Mouse (Mus musculus) layer of hippocampus, adult 9-10 months (tissue): Measurements from ENCODE around the gene Ap3d1.
A peak's percentile ranks its signal among the peaks of the same experiment; 100 is the strongest.

Experiments
- DNase-seq: peaks from one replicate; pipeline ENCODE4 v3.0.0; 2022; ENCODE audit warnings: low spot score

Ap3d1 gene

GRCm38 (mm10) chr10:80742180-80742978 lies at the start of gene Ap3d1:
Gene Ap3d1 (minus strand): TSS chr10:80742264.
- peak; percentile 98 for DNase-seq

- DNase-seq, result no peak
Observed at GRCm38 (mm10) chr10:80791476-80792174, 49.6 kb upstream of the Ap3d1 start.

DNA sequence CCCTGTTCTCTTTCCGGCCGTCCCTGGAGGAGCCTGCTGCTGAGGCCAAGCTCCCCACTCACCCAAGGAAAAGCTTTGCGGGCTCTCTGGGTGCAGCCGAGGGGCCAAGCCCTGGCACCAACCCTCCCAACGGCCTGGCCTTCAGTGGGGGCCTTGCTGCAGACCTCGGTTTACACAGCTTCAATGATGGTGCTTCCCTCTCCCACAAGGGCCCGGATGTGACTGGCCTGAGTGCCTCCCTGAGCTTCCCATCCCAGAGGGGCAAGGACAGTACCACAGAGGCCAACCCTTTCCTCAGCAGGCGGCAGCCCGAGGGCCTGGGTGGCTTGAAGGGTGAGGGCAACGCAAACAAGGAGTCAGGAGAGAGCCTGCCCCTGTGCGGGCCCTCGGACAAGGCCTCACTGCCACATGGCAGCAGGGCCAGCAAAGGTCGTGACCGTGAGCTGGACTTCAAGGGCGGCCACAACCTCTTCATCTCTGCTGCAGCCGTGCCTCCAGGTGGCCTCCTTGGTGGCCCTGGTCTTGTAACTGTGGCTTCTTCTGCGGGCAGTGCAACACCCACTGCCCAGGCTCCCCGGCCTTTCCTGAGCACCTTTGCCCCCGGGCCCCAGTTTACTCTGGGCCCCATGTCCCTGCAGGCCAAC lies 48.8 kb upstream of the Ap3d1 start:
- DNase-seq, result no peak

DNA sequence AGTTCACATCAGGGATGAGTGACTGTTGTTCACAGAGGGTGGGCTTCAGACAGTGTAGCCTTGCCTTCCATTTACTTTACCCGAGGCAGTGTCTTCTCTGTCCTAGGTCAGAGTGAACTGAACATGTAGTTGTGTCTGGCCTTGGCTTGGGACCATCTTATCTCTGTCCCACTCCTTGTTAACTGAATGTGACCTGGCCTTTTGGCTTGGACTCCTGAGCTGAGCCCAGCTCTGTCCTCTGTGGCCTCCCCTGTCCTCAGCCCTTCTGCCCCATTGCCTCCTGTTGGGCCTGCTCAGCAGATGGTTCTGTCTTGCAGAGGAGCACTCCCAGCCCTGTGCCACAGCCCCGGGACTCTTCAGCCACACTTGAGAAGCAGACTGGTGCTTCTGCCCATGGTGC lies 45.5 kb upstream of the Ap3d1 start:
- no peak for DNase-seq

- DNase-seq, result no peak
Observed at GRCm38 (mm10) chr10:80785963-80786362, 43.9 kb upstream of the Ap3d1 start.

DNA sequence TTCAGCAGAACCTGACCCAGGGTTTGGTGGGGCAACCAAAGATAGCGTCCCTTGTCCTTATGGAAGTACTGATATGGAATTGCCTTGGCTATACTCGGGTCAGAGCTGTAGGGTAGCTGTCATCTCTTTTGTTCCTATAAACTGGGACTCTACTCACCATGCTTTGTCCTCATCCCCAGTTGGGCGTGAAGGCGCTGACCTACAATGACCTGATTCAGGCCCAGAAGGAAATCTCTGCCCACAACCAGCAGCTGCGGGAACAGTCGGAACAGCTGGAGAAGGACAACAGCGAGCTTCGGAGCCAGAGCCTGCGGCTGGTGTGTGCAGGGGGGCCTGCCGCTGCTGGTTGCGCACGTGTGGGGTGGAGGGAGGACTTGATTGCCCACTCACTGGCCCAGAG lies 42.8 kb upstream of the Ap3d1 start:
- no peak for DNase-seq

DNA sequence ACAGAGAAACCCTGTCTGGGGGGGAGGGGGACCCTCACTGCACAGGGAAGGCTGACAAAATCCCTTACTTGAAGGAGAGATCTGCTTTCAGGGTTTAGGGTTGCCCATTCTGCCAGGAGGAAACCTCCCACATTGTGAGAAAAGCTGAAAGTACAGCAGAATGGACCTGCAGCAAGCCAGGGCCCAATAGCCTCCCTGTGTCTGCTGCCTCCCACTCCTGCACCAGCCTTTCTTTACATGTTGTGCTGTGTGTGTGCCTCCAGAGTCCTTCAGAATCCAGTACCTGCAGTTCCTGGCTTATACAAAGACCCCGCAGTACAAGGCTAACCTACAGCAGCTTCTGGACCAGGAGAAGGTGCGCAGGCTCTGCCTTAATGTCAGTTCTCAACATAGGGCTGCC lies 42.2 kb upstream of the Ap3d1 start:
- DNase-seq, result no peak

DNA sequence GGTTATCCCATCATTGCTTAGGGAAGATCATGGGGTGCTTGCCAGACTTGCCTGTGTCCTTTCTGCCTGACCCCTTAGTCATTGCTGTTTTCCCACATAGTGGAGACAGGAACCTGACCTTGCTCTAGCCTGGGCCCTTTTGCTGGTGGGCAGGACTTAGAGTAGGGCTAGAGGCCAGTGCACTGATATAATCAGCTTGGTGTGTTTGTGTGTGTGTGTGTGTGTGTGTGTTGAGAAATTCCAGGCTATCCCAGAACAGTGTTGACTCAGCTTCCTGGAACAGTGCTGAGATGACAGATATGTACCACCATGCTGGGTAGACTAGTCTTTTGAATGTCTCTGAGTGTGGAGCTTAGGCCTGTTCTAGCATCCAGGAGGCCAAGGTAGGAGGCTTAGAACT lies 37.5 kb upstream of the Ap3d1 start:
- DNase-seq, result no peak

DNA sequence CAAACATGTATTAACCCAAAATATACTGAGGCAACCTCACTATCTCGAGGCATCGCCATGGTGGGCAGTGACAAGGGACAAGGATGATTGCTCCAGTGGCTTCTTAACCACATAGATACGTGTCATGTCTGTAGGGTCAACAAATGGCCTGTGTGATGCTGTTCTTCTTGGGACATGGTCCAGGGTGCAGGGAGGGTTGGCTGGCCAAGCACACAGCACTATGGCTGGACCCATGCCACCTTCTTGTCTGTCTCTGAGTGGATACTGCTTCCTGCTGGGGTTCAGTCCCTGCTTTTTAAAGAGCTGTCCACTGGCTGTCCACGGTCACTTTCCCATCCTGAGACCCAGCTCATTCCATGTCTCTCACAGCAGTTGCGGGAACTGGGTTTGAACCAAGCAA lies 35.1 kb upstream of the Ap3d1 start:
- DNase-seq, result no peak

DNA sequence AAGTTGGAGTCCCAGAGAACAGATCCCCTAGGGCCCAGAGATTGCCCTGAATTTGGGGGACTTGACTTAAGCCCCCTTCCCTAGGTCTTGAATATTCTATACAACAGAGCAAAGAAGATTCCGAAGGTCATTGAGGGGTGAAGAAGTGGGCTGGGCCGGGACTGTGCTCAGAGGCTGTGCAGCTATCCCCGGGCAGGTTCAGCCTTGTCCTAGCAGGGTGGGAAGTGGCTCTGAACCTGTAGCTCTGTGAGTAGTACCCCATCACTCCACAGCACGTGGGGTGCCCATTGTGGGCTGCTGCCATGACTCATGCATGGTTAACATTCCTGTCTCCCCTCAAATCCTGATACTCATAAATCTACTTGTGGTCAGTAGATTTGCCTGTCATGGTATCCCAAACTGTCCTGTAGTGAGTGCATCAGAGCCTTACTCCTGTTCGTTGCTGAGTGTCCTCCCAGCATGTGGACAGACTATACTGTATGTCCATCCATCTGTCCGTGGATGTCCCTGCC lies 34.4 kb upstream of the Ap3d1 start:
- DNase-seq, result no peak

DNA sequence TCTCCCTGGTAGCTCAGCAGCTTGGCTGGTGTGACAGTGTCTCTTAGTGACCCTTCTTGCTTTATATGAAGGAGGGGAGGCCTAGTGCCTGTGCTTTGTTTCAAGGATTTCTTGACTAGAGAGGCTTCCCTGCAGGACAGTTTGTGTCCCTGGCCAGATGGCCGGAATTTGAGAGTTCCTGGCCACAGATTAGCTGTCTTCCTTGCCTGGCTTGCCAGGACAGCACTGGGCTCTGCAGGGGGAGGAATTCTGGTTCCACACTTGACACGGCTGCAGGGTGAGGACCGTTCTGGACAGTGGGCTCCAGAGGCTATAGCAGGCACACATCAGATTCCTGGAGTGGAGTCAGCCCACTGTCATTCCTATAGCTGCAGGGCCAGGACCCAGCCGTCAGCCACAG lies 33.7 kb upstream of the Ap3d1 start:
- DNase-seq, result no peak

- no peak for DNase-seq
Observed at GRCm38 (mm10) chr10:80774981-80775380, 32.9 kb upstream of the Ap3d1 start.

DNA sequence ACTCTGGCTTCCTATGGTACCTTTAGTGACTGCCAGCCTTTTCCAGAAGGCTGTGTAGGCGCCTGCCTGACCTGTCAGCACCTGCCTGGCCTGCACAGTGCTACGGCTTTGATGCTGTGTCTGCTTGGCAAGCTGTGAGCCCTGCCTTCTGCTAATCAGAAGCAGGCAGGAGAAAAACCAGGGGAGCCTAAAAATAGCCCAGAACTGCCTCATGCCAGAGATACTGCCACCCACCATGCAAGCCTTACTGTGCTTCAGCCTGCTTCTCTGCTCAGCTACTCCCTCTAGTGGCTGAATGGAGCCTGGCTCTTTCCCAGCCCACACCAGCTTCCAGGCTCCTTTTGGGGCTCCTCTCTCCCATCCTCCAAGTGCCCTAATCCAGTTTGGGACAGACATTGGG lies 32.5 kb upstream of the Ap3d1 start:
- peak; percentile 93 for DNase-seq

GRCm38 (mm10) chr10:80773816-80774215 lies 31.8 kb upstream of the Ap3d1 start:
- no peak for DNase-seq

DNA sequence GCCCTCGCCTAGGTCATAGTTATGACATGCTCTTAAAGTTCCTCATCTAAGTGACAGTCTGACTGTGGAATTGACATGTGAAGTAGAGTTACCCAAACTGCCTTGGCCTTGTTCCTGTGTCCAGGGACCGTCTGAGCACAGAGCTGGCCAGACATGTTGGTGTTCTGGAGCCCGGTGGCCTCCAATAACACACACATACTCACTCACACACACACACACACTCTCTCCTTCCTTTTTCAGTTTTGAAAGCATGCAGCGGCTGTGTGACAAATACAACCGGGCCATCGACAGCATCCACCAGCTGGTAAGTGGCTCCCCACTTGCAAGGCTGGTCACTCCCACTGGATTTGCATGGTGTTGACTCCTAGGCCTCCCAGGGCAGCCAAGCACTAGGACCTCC lies 26.3 kb upstream of the Ap3d1 start:
- no peak for DNase-seq

DNA sequence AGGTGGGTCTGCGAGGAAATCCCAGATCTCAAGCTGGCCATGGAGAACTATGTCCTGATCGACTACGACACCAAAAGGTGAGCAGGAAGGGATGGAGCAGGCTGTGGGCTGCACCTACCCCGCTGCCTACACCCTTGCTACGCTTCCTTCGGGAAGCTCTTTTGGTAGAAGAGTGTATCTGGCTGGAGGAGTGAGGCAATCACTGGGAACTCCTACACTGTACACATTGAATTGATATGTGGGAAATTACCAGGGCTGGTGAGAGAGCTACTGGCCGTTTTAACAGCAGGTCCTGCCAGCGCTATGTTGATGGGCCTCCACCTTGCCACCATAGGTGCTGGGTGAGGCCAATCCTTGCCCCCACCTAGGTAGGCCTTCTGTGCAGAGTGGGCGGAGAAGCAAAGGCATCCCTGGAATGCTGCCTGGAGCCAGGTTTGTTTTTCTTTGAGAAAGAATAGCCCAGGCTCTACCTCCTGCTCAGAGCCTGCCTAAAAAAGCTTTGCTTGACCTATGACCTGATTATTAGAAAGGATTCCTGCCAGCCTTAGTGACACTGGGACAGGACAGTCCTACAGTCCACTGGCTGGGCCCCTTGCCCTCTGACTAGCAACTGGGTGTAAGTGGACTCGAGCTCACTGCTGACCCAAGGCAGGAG lies 24.2 kb upstream of the Ap3d1 start:
- DNase-seq, result no peak

DNA sequence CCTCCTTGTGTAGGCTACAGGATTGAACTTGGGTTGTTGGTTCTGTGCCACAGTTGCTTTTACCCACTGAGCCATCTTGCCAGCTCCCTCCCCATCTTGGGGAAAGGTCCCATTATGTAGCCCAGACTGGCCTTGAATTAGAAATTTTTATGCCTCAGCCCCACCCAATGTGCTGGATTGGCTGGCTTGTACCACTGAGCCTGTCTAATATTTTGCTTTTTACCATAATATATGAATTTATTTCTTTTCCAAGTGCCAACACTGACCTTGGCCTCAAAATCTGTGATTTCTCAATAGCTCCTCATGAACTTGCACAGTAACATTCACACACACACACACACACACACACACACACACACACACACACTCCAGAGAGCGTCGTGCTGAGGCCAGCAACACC lies 23.7 kb upstream of the Ap3d1 start:
- DNase-seq, result no peak

GRCm38 (mm10) chr10:80763502-80763901 lies 21.4 kb upstream of the Ap3d1 start:
- no peak for DNase-seq

GRCm38 (mm10) chr10:80761821-80762220 lies 19.8 kb upstream of the Ap3d1 start:
- DNase-seq, result no peak

DNA sequence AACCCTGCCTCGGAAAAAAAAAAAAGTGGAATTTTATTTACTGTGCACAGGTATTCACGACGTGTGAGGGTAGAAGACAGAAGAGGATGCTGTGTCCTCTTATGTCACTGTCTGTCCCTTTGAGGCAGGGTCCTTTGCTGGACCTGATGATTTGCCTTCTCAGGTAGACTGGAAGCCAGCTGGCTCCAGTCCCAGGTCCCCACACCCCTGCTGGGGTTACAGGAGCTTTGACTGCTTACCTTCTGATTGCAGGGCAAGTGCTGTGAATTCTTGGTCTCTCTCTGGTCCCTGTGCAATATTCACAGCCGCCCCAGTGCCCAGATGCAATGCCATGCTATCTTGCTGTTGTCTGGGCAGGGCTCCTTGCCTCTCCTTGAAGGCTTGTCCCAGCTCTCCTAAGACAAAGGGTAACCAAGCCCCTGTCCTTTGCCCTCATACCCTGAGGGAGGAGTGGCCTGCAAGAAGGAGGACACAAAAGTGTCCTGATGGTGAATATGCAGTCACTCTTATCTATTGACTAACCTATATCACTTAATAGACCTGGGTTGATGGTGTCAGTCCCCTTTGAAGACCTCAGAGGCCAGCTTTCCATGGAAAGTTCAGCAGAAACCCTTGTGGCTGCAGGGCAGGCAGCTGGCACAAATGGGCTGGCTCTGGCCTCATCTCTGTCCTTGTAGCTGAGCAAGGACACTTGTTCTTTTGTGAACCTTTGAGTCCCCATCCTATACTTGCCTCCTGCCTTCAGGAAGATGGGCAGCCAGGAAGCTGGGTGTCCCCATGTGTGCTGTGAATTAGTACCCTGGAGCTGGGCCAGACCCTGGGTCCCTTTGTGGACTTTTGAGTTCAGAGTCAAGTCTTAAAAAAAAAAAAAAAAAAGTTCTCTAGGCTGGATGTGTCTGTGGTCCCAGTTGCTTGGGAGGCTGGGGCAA lies 18.8 kb upstream of the Ap3d1 start:
- DNase-seq, result no peak

DNA sequence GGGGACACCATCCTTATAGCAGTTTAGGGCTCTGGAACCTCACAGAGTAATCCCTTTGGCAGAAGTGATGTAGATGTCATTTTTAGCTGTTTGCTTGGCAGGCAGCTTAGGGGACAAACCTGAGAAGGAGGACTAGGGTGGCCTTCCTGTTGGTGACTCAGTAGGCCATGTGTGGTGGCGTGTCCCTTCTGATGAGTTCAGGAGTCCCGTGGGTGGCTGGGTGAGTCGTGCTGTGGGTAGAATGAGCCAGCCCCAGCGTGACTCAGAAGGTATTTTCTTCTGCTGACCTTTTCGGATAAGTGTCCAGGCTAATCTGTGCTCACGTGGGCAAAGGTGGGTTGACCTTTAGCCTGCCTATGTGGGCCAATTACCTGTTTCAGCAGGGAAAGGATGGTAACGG lies 16.6 kb upstream of the Ap3d1 start:
- no peak for DNase-seq
